Mouse (Mus musculus) cortical plate, adult 2 months (tissue): ENCODE measurements around the gene Tanc2.

Experiments
- CTCF ChIP-seq: fragments of 200-500 bp; IDR thresholded peaks from 2 replicates; pipeline ENCODE4 v1.5.1; 2011; ENCODE audit warnings: mild to moderate bottlenecking, control low read depth, low read length; ENCODE audit not compliant: insufficient read depth; ENCODE audit errors: extremely low read depth
- POLR2A ChIP-seq: fragments of 200-500 bp; IDR thresholded peaks from 2 replicates; pipeline ENCODE4 v1.6.1; 2011; ENCODE audit warnings: mild to moderate bottlenecking, low read length, control low read depth; ENCODE audit not compliant: insufficient read depth; ENCODE audit errors: extremely low read depth

- TF ChIP-seq CTCF (no peak), POLR2A (no peak)
Measured at GRCm38 (mm10) chr11:105936200-105936599, 346.4 kb downstream of the Tanc2 start.
